Mouse (Mus musculus) kidney, adult 2 months (tissue): ENCODE data around the gene Nup93. TPM values are rescaled to one million over a fixed set of nuclear protein-coding genes. Genes with fewer than 3 reads are reported as not detected.

Source experiments
- DNase-seq: peaks from one replicate; pipeline ENCODE4 v3.0.0; 2021
- H3K27ac ChIP-seq: fragments of 200-500 bp; 2 replicates; pipeline ENCODE4 v1.5.1; 2012; ENCODE audit warnings: low read depth, low read length, control low read depth, inconsistent platforms; ENCODE audit not compliant: insufficient read depth
- H3K27me3 ChIP-seq: fragments of 200-500 bp; replicated peaks from 2 replicates; pipeline ENCODE4 v1.6.1; 2012; ENCODE audit warnings: mild to moderate bottlenecking, moderate library complexity, low read length, inconsistent platforms; ENCODE audit not compliant: control insufficient read depth, insufficient read depth
- H3K36me3 ChIP-seq: fragments of 200-500 bp; 2 replicates; pipeline ENCODE4 v1.6.1; 2012; ENCODE audit warnings: mild to moderate bottlenecking, moderate library complexity, low read length, inconsistent platforms; ENCODE audit not compliant: control insufficient read depth, insufficient read depth
- H3K4me1 ChIP-seq: fragments of 200-500 bp; 2 replicates; pipeline ENCODE4 v1.6.1; 2011; ENCODE audit warnings: low read length; ENCODE audit not compliant: control insufficient read depth, insufficient read depth
- H3K4me3 ChIP-seq: fragments of 200-500 bp; 2 replicates; pipeline ENCODE4 v1.5.1; 2011; ENCODE audit warnings: mild to moderate bottlenecking, low read depth, low read length, control low read depth; ENCODE audit not compliant: insufficient read depth
- CTCF ChIP-seq: fragments of 200-500 bp; conservative IDR thresholded peaks from 2 replicates; pipeline ENCODE4 v1.5.1; 2011; ENCODE audit warnings: low read depth, mild to moderate bottlenecking, control low read depth, low read length, moderate library complexity, mixed read lengths; ENCODE audit not compliant: insufficient read depth, insufficient read length
- POLR2A ChIP-seq: fragments of 200-500 bp; IDR thresholded peaks from one replicate; pipeline ENCODE4 v1.6.1; 2011; ENCODE audit warnings: low read depth, low read length, control low read depth
- WGBS: fragments of 180-500 bp; shearing (Covaris S2); methylation state at CpG from one replicate; pipeline ENCODE4 v1.1.7; 2018; 5-methylcytosine and 5-hydroxymethylcytosine counted together
- polyA plus RNA-seq: library from polyadenylated mRNA; depleted of rRNA; stranded (reverse); fragments of >200 nt; gene quantifications from 2 replicates; pipeline ENCODE4 v1.2.3, GENCODE M21; 2012

The Nup93 gene
- polyA plus RNA-seq, 1 experiment, result 11.9 TPM

GRCm38 (mm10) chr8:94354571-94354970 is 140.2 kb downstream of the Nup93 start:
- DNase-seq, result peak; percentile 64

GRCm38 (mm10) chr8:94357220-94357619 is 142.9 kb downstream of the Nup93 start:
- TF ChIP-seq CTCF (no peak), POLR2A (no peak)
- Histone ChIP-seq H3K27ac (no peak overlapping the region), H3K4me3 (no peak overlapping the region), H3K4me1 (peaks cover 35% of the 10 kb centered on the region), H3K36me3 (no peaks in the 10 kb centered on the region), H3K27me3 (no peaks in the 10 kb centered on the region)
- DNase-seq, result no peak
- WGBS, result 82% methylated on average over 6 of the region's 6 CpGs

More at GRCm38 (mm10) chr8:94354571-94354970, 140.2 kb downstream of the Nup93 start:
- Histone ChIP-seq H3K4me3 (no peak overlapping the region), H3K27me3 (no peaks in the 10 kb centered on the region), H3K4me1 (peaks cover 26% of the 10 kb centered on the region), H3K36me3 (no peaks in the 10 kb centered on the region), H3K27ac (peak overlapping the region; percentile 94)
- WGBS, result 24% methylated on average over 4 of the region's 4 CpGs
- TF ChIP-seq POLR2A (no peak), CTCF (no peak)

DNA sequence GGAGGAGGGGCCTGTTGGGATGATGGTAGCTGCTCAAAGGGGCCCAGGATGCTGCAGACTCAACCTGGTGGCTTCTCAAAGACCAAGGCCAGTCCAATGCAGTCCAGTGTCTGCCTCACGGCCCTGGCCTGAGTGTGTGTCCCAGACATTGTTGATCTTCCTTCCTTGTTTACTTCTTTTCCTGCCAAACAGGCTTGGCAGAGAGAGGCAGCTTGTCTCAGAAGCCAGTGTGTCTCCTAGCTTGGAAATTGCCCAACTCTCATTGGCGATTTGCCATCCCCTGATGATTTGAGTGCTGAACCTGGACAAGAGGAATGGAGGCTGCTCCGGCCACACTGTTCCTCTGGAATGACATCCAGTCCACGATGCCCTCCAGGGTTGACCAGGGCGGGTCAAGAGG is 144.2 kb downstream of the Nup93 start:
- Histone ChIP-seq H3K36me3 (no peaks in the 10 kb centered on the region), H3K27me3 (no peaks in the 10 kb centered on the region), H3K4me3 (no peak overlapping the region), H3K4me1 (peaks cover 45% of the 10 kb centered on the region), H3K27ac (peak overlapping the region; percentile 44)
- TF ChIP-seq POLR2A, result no peak
- TF ChIP-seq CTCF, result peak; percentile 14; the same call in 1 of the 2 replicates
- DNase-seq, result peak; percentile 98
- 21% methylated on average over 5 of the region's 5 CpGs for WGBS

- Histone ChIP-seq H3K27me3 (no peaks in the 10 kb centered on the region), H3K4me1 (peaks cover 43% of the 10 kb centered on the region), H3K27ac (no peak overlapping the region; the same call in 1 of the 2 replicates), H3K4me3 (no peak overlapping the region), H3K36me3 (no peaks in the 10 kb centered on the region)
- no peak for TF ChIP-seq CTCF
- TF ChIP-seq POLR2A, result no peak
- 78% methylated on average over 6 of the region's 6 CpGs for WGBS
- DNase-seq, result peak; percentile 56
Observed at GRCm38 (mm10) chr8:94361774-94362431, 147.5 kb downstream of the Nup93 start.

GRCm38 (mm10) chr8:94362607-94363239 is 148.4 kb downstream of the Nup93 start:
- Histone ChIP-seq H3K4me3 (no peak overlapping the region), H3K27ac (peak overlapping the region; percentile 89), H3K27me3 (no peaks in the 10 kb centered on the region), H3K36me3 (no peaks in the 10 kb centered on the region), H3K4me1 (peaks cover 42% of the 10 kb centered on the region)
- peak; percentile 86 for DNase-seq
- 63% methylated on average over 7 of the region's 7 CpGs for WGBS
- TF ChIP-seq POLR2A (no peak), CTCF (no peak)

- no peaks in the 10 kb centered on the region for H3K27me3 ChIP-seq
- H3K27ac ChIP-seq, result peak overlapping the region; percentile 89
- no peak overlapping the region for H3K4me3 ChIP-seq
- DNase-seq, result peak; percentile 96
- H3K4me1 ChIP-seq, result peaks cover 40% of the 10 kb centered on the region
- H3K36me3 ChIP-seq, result no peaks in the 10 kb centered on the region
- WGBS, result 21% methylated on average over 4 of the region's 4 CpGs
- no peak for TF ChIP-seq POLR2A
- TF ChIP-seq CTCF, result no peak
Observed at GRCm38 (mm10) chr8:94363288-94363688, 148.9 kb downstream of the Nup93 start.

GRCm38 (mm10) chr8:94363906-94364305 is 149.5 kb downstream of the Nup93 start:
- WGBS, result 16% methylated on average over 2 of the region's 2 CpGs
- H3K27ac ChIP-seq, result peak overlapping the region; percentile 68
- peak; percentile 97 for DNase-seq

More at GRCm38 (mm10) chr8:94363906-94364305, 149.5 kb downstream of the Nup93 start:
- Histone ChIP-seq H3K36me3 (no peaks in the 10 kb centered on the region), H3K4me1 (peaks cover 34% of the 10 kb centered on the region), H3K27me3 (no peaks in the 10 kb centered on the region), H3K4me3 (no peak overlapping the region)
- TF ChIP-seq CTCF, result no peak
- TF ChIP-seq POLR2A, result no peak
